Comparison of ENCODE assay signal across 24 mouse cellular contexts in the genomic region with DNA sequence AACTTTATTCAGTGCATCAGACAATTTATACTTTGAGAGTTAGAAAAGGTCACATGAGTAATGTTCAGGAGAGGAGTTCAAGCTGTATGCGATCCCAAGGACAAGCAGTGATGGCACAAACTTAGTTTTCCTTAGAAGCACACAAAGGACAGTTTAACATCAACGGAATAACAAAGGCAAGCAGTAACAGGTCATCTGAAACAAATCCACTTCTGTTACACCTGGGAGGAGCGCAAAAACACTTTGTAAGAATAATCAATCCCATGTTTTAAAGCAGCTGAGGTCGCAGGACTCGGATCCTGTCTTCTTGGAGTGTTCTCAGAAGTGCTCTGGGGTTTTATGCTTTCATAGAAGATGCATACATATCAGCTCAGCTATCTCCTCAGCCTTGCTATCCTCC.
"Had no signal": no experiment of that assay in that cellular context is flagged by ENCODE, and none has a peak within 500 bp of the region (broad histone marks: within the 10 kb centered on the region; RNA-seq: fewer than 3 reads in every experiment).

No protein-coding gene starts in this region.

- DNase-seq: gastrocnemius, postnatal 14 days; gastrocnemius, postnatal 36 days; heart, adult 18-20 months; heart, postnatal 10 days; heart, postnatal 36 days; kidney, adult 11 months; kidney, adult 2 months; kidney, adult 9 months; kidney, postnatal 14 days; kidney, postnatal 36 days; layer of hippocampus, adult 9-11 months; layer of hippocampus, postnatal 36 days; left cerebral cortex, postnatal 4 days had no signal

- H3K4me2 ChIP-seq: heart, embryonic 12.5 days; hindbrain, embryonic 13.5 days; hindbrain, embryonic 15.5 days; kidney, embryonic 15.5 days; limb, embryonic 13.5 days; limb, embryonic 15.5 days; liver, embryonic 12.5 days had no signal

- H3K9ac ChIP-seq: heart, embryonic 12.5 days; hindbrain, embryonic 13.5 days; hindbrain, embryonic 15.5 days; kidney, embryonic 15.5 days; limb, embryonic 13.5 days; limb, embryonic 15.5 days; liver, embryonic 12.5 days had no signal

- H3K4me1 ChIP-seq: heart, embryonic 10.5 days; hindbrain, embryonic 13.5 days; hindbrain, embryonic 15.5 days; kidney, embryonic 15.5 days; limb, embryonic 15.5 days; liver, embryonic 12.5 days had no signal

- ATAC-seq: hindbrain, postnatal 0 days; intestine, embryonic 16.5 days; liver, embryonic 12.5 days had no signal

- H3K36me3 ChIP-seq: heart, embryonic 10.5 days; heart, embryonic 12.5 days; hindbrain, embryonic 13.5 days; hindbrain, embryonic 15.5 days; kidney, embryonic 15.5 days; limb, embryonic 13.5 days; limb, embryonic 15.5 days; liver, embryonic 12.5 days had no signal

- H3K4me3 ChIP-seq: heart, embryonic 10.5 days; heart, embryonic 12.5 days; hindbrain, embryonic 13.5 days; hindbrain, embryonic 15.5 days; kidney, embryonic 15.5 days; limb, embryonic 13.5 days; limb, embryonic 15.5 days; liver, embryonic 12.5 days had no signal

- H3K27me3 ChIP-seq: heart, embryonic 12.5 days; hindbrain, embryonic 13.5 days; hindbrain, embryonic 15.5 days; kidney, embryonic 15.5 days; limb, embryonic 13.5 days; limb, embryonic 15.5 days; liver, embryonic 12.5 days had no signal

- H3K27ac ChIP-seq: heart, embryonic 10.5 days; hindbrain, embryonic 13.5 days; hindbrain, embryonic 15.5 days; hindbrain, postnatal 0 days; kidney, embryonic 15.5 days; kidney, postnatal 0 days; limb, embryonic 13.5 days; limb, embryonic 15.5 days; liver, embryonic 12.5 days had no signal

- H3K9me3 ChIP-seq: heart, embryonic 10.5 days; heart, embryonic 12.5 days; hindbrain, embryonic 13.5 days; hindbrain, embryonic 15.5 days; kidney, embryonic 15.5 days; limb, embryonic 13.5 days; limb, embryonic 15.5 days; liver, embryonic 12.5 days had no signal
